Mouse (Mus musculus) spleen, adult 2 months (tissue): ENCODE results near the gene Sfmbt2. TPM values are rescaled to one million over a fixed set of nuclear protein-coding genes. Genes with fewer than 3 reads are reported as not detected.
A peak's percentile ranks its signal among the peaks of the same experiment; 100 is the strongest.

ENCODE experiments used
- DNase-seq, 2 experiments: peaks; one replicate each; pipeline versions ENCODE4 v3.0.0 to v3.0.0-alpha.2; 2012 to 2021; ENCODE audit warnings: low spot score in 2 of 2, low read depth in 1 of 2
- H3K27ac ChIP-seq: fragments of 200-500 bp; 2 replicates; pipeline ENCODE4 v1.5.1; 2012; ENCODE audit warnings: low read length, inconsistent platforms; ENCODE audit not compliant: insufficient read depth
- H3K27me3 ChIP-seq: fragments of 200-500 bp; 2 replicates; pipeline ENCODE4 v1.6.1; 2012; ENCODE audit warnings: mild to moderate bottlenecking, moderate library complexity, low read length, inconsistent platforms; ENCODE audit not compliant: control insufficient read depth, insufficient read depth
- H3K36me3 ChIP-seq: fragments of 200-500 bp; 2 replicates; pipeline ENCODE4 v1.6.1; 2012; ENCODE audit warnings: mild to moderate bottlenecking, low read length, inconsistent platforms; ENCODE audit not compliant: control insufficient read depth, insufficient read depth
- H3K4me1 ChIP-seq: fragments of 200-500 bp; 2 replicates; pipeline ENCODE4 v1.6.1; 2011; ENCODE audit warnings: inconsistent platforms; ENCODE audit not compliant: control insufficient read depth, insufficient read depth, insufficient read length
- H3K4me3 ChIP-seq: fragments of 200-500 bp; 2 replicates; pipeline ENCODE4 v1.5.1; 2011; ENCODE audit warnings: mild to moderate bottlenecking, inconsistent platforms; ENCODE audit not compliant: insufficient read depth, insufficient read length; ENCODE audit errors: extremely low read depth
- CTCF ChIP-seq: fragments of 200-500 bp; IDR thresholded peaks from 2 replicates; pipeline ENCODE4 v1.5.1; 2011; ENCODE audit warnings: mild to moderate bottlenecking, inconsistent platforms; ENCODE audit not compliant: insufficient read depth, insufficient read length, insufficient replicate concordance; ENCODE audit errors: extremely low read depth
- POLR2A ChIP-seq: fragments of 200-500 bp; IDR thresholded peaks from 2 replicates; pipeline ENCODE4 v1.6.1; 2011; ENCODE audit warnings: low read depth, low read length, inconsistent platforms
- WGBS: fragments of 180-500 bp; shearing (Covaris S2); methylation state at CpG from one replicate; pipeline ENCODE4 v1.1.7; 2018; 5-methylcytosine and 5-hydroxymethylcytosine counted together
- polyA plus RNA-seq: library from polyadenylated mRNA; depleted of rRNA; stranded (reverse); fragments of >200 nt; gene quantifications from 2 replicates; pipeline ENCODE4 v1.2.3, GENCODE M21; 2012

The Sfmbt2 gene
- polyA plus RNA-seq, 1 experiment: 0.34 TPM

DNA sequence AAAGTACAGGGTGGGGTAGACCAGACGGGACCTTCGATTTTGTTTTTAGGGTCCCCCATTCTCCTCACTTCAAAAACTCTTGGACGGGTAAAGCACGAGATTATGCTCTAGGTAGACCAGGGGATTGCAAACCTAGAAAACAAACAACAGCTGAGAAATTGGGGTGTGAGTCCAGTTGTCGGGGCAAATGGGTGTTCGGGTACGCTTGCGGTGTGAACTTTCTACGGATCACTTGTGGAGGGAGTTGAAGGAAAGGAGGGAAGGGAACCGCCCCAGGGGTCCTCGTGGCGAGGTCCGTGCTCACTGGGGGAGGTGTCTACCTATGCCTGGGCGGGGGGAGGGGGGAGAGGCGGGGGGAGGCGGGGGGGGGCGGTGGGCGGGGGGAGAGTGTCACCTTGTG lies 1.6 kb downstream of the Sfmbt2 start:
- no peak overlapping the region for H3K27ac ChIP-seq
- H3K36me3 ChIP-seq: no peaks in the 10 kb centered on the region
- H3K4me3 ChIP-seq: no peak overlapping the region
- WGBS: 4% methylated on average over 9 of the region's 18 CpGs
- no peak for DNase-seq
- H3K27me3 ChIP-seq: peaks cover 33% of the 10 kb centered on the region
- peaks cover 7% of the 10 kb centered on the region; the same call in 1 of the 2 replicates for H3K4me1 ChIP-seq
- TF ChIP-seq CTCF: no peak
- TF ChIP-seq POLR2A: no peak

DNA sequence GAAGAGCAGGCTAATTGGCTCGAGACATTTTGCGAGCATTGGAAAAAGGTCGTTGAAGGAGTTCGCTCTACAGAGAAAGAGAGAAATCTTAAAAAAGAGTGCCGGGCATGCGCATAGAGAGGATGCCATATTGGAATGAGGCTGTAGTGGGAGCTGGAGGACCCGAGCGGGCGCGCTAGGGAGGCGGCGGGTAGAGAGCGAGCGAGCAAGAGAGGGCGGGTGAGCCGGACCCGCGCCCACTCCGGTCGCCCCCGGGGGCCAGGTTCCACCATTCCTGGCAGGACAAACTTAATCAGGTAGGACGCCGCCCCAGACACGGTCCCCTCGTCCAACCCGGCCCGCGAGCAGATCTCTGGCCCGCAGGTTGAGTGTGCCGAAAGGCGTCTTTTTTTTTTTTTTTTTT lies 2.0 kb downstream of the Sfmbt2 start:
- TF ChIP-seq CTCF (no peak), POLR2A (no peak)
- WGBS: 2% methylated on average over 31 of the region's 31 CpGs
- peaks cover 7% of the 10 kb centered on the region; the same call in 1 of the 2 replicates for H3K4me1 ChIP-seq
- H3K27ac ChIP-seq: no peak overlapping the region
- H3K4me3 ChIP-seq: peak overlapping the region; percentile 64
- peak in 1 of 2 experiments; percentile 28 for DNase-seq
- no peaks in the 10 kb centered on the region for H3K36me3 ChIP-seq
- H3K27me3 ChIP-seq: peaks cover 33% of the 10 kb centered on the region

DNA sequence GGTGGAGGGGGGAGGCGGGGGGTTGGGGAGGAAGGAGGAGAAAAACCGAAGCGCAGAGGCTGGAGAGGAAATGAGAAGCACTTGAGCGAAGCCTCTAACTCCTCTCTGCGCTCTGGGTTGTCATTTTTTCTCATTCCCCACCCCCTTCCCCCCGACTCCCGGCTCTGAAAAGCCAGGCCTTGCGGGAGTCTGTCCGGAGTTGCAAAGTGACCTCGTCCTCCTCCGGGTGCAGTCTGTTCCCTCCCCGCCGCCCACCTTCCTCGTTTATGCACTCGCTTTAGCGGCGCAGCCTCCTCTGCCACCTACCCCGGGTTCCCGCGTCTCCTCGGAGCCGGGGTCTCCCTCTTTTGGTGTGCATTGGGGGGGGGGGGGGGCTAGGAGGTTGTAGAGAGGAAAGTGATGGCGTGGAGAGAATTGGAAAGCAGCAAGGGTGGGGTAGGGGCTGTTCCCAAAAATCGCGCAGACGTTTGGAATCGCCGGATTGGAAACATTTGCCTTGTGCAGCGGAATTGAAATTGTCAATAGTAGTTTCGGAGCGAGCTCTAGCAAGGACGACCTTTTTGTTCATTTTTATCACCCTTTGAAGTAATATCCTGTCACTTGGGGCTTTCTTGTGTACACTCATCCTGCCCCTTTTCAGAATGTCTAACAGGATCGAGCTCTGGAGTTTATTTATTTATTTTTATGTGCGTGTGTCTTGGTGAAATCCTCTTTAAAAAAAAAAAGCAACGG lies 2.6 kb downstream of the Sfmbt2 start:
- under 1% methylated on average over 35 of the region's 35 CpGs for WGBS
- Histone ChIP-seq H3K4me3 (peak overlapping the region; percentile 64), H3K27ac (no peak overlapping the region), H3K36me3 (no peaks in the 10 kb centered on the region), H3K4me1 (peaks cover 7% of the 10 kb centered on the region; the same call in 1 of the 2 replicates), H3K27me3 (peaks cover 33% of the 10 kb centered on the region)
- TF ChIP-seq CTCF: no peak
- no peak for TF ChIP-seq POLR2A
- peak in 1 of 2 experiments; percentile 16 for DNase-seq

DNA sequence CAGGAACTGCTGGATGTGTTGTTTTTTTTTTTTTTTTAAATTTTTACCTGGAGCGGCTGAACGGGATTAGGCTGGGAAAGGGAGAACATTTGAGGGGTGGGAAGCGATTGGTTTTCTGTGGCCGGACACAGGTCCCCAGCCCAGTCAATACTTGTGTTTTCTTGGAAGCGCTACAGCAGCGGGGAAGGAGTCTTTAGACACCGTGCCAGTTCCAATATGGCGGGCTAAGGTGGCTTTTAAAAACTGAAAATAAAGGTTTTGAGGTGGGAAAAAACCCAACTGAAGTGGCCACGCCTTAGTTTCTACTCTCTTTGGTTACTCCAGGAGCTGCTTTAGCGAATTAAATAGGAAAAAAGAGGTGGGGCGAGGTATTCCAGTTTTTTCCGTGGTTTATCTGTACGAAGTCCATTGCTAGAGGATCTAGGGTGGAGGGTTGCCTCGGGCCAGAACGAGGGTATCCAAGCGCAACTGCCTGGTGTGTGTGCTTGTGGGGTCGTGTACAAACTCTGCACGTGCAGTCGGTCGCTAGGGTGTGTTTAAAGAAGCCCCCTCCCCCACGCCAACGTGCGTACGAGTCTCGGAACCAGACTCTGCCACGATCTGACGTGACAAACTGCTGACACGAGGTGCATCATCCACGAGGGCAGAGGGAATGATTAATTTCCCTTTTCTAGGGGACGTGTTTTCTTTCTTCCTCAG lies 3.3 kb downstream of the Sfmbt2 start:
- no peak for DNase-seq
- Histone ChIP-seq H3K4me1 (peaks cover 7% of the 10 kb centered on the region; the same call in 1 of the 2 replicates), H3K27me3 (peaks cover 33% of the 10 kb centered on the region), H3K27ac (no peak overlapping the region), H3K4me3 (peak overlapping the region; percentile 54), H3K36me3 (no peaks in the 10 kb centered on the region)
- 2% methylated on average over 30 of the region's 30 CpGs for WGBS
- no peak for TF ChIP-seq CTCF

DNA sequence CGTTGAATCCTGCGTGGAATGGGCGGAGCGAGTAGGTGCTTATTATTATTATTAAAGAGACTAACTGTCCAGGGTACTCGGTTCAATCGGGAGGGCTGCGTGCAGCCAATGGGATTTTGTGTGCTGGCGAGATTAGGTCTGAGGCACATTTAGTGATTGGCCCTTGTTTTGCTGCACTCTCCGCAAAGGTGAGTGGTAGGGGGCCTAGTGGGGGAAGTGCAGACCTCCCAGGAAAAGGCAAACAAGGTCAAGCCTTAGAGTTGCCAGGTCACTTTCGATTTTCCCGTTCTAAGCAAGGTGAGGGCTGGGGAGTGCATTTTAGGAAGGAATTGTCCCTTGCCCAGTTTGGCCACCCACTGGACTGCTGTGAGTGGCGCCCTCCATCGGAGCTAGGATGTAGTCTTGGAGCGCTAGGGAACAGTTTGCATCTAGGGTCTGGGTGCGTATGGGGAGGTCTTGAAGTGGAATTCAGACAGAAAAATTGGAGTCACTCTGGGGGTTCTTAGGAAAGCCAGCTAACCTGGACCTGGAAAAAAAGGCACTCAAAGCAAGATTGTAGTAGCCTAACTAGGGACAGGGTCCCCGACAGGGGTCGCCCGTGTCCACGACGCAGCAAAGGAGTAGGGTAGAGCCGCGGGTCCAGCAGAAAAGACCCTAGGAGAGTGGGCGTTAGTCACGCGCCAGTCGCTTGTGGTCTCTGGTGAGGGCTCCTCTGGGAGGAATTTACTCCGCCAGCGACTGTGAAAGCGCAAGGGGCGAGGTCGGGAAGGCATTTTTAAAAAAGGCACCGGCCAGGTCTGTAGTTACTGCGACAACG lies 4.1 kb downstream of the Sfmbt2 start:
- peak overlapping the region; percentile 54 for H3K4me3 ChIP-seq
- peaks cover 33% of the 10 kb centered on the region for H3K27me3 ChIP-seq

DNA sequence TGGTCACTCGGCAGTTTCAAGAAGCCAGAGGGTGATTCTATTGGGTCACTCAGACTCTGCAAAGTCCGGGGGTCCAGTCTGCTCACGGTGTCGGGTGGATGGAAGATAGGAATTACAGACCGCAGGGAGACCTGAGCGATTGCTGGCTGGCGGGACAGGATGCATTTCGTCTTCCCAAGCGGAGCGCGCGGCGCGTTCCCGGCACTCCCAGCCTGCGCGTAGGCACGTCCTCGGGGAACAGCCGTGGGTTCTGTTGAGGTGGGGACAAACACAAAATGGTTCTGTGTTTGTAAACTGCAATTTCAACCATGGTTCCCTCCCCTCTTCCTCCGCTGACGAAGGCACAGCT lies 4.7 kb downstream of the Sfmbt2 start:
- Histone ChIP-seq H3K27ac (no peak overlapping the region), H3K4me3 (peak overlapping the region; percentile 54), H3K27me3 (peaks cover 33% of the 10 kb centered on the region), H3K36me3 (no peaks in the 10 kb centered on the region), H3K4me1 (peaks cover 7% of the 10 kb centered on the region; the same call in 1 of the 2 replicates)
- no peak for DNase-seq
- WGBS: 3% methylated on average over 22 of the region's 22 CpGs
- TF ChIP-seq CTCF (no peak), POLR2A (no peak)

More for the DNA sequence above, 4.1 kb downstream of the Sfmbt2 start:
- Histone ChIP-seq H3K4me1 (peaks cover 7% of the 10 kb centered on the region; the same call in 1 of the 2 replicates), H3K36me3 (no peaks in the 10 kb centered on the region), H3K27ac (no peak overlapping the region)
- TF ChIP-seq POLR2A: no peak
- 0 out of 2 replicates have a peak, but pooled peaks have one; percentile 4 for TF ChIP-seq CTCF
- no peak for DNase-seq
- 2% methylated on average over 34 of the region's 34 CpGs for WGBS
